Mouse (Mus musculus): ENCODE data around the gene Slc26a5. TPM values are rescaled to one million over a fixed set of nuclear protein-coding genes. Genes with fewer than 3 reads are reported as not detected.

Slc26a5 gene
- polyA plus RNA-seq, 1 experiment from 2014 or later, result 0.11 TPM

DNA sequence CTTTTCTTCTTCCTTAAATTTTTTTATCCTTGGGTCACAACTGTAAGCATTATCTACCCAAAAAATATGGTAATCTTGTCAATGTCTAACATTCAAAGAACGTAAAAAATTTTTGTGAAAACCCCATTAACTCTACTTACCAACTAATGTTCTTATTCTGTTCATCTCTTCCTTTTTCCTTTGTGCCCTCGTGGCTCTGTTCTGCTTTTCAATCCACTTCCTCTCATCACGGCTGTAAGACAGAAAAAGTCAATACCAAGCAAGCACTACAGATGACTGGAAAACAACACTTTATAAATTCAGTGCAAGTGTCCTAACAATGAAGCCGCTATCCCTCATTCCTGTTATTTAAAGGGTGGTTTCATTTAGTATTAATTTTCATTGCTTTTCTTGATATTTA, 96.9 kb downstream of the Slc26a5 start:
- Histone ChIP-seq H3K4me1 (no peaks in the 10 kb centered on the region), H3K36me3 (peaks cover 67% of the 10 kb centered on the region), H3K4me2 (replicated peaks) (no peak overlapping the region), H3K9me3 (no peaks in the 10 kb centered on the region), H3K9ac (replicated peaks) (no peak overlapping the region), H3K27me3 (no peaks in the 10 kb centered on the region), H3K27ac (replicated peaks) (no peak overlapping the region), H3K4me3 (no peak overlapping the region)
- 95% methylated on average over 4 of the region's 4 CpGs for WGBS
- ATAC-seq (ENCODE audit: low FRiP score, low read depth), result no peak

Other genes starting within 250 kb of the Slc26a5 start
- 0.21 and 0.40 TPM in 2 replicates for gene Fbxl13, start 220.0 kb downstream of the Slc26a5 start, polyA plus RNA-seq (2016; fragmentation: Nextera tagmentation; extraction: Ambion mirVana)
- gene Armc10, start 219.8 kb downstream of the Slc26a5 start, polyA plus RNA-seq (2016; fragmentation: Nextera tagmentation; extraction: Ambion mirVana), result 79.1 and 81.3 TPM in 2 replicates
- gene Napepld, start 164.2 kb downstream of the Slc26a5 start, polyA plus RNA-seq (2016; fragmentation: Nextera tagmentation; extraction: Ambion mirVana), result 10.2 and 10.9 TPM in 2 replicates
- 90.8 and 97.2 TPM in 2 replicates for gene Pmpcb, start 128.5 kb downstream of the Slc26a5 start, polyA plus RNA-seq (2016; fragmentation: Nextera tagmentation; extraction: Ambion mirVana)
- 88.8 and 89.7 TPM in 2 replicates for gene Dnajc2, start 80.4 kb downstream of the Slc26a5 start, polyA plus RNA-seq (2016; fragmentation: Nextera tagmentation; extraction: Ambion mirVana)
- gene Psmc2, start 80.3 kb downstream of the Slc26a5 start, polyA plus RNA-seq (2016; fragmentation: Nextera tagmentation; extraction: Ambion mirVana), result 214 and 220 TPM in 2 replicates